Mouse (Mus musculus) limb, embryonic 14.5 days (tissue): ENCODE results near the gene Adora3. TPM values are rescaled to one million over a fixed set of nuclear protein-coding genes. Genes with fewer than 3 reads are reported as not detected.

ENCODE experiments used
- ATAC-seq: fragments of 200-750 bp; cut with Nextera tagmentation; 2 replicates; pipeline ENCODE4 v1.8.0; 2017; ENCODE audit warnings: low read depth, moderate number of reproducible peaks, moderate TSS enrichment; ENCODE audit not compliant: low FRiP score
- DNase-seq: peaks from one replicate; pipeline ENCODE4 v3.0.0-alpha.2; 2015; ENCODE audit warnings: low spot score
- H3K27ac ChIP-seq: fragments of 300-500 bp; sonication (generic); replicated peaks from 2 replicates; pipeline ENCODE4 v1.5.1; 2014; ENCODE audit warnings: low read depth, mild to moderate bottlenecking, low read length, moderate library complexity, mixed read lengths
- H3K27me3 ChIP-seq: fragments of 300-500 bp; sonication (generic); 2 replicates; pipeline ENCODE4 v1.6.1; 2014; ENCODE audit warnings: low read length, mixed read lengths; ENCODE audit not compliant: control insufficient read depth, insufficient read depth
- H3K36me3 ChIP-seq: fragments of 300-500 bp; sonication (generic); 2 replicates; pipeline ENCODE4 v1.6.1; 2014; ENCODE audit warnings: mild to moderate bottlenecking, low read length, moderate library complexity, mixed read lengths; ENCODE audit not compliant: control insufficient read depth, insufficient read depth
- H3K4me1 ChIP-seq: fragments of 300-500 bp; sonication (generic); 2 replicates; pipeline ENCODE4 v1.6.1; 2014; ENCODE audit warnings: antibody characterized with exemption, low read length, mixed read lengths; ENCODE audit not compliant: control insufficient read depth, insufficient read depth
- H3K4me2 ChIP-seq: fragments of 300-500 bp; sonication (generic); replicated peaks from 2 replicates; pipeline ENCODE4 v1.6.1; 2014; ENCODE audit warnings: low read depth, mild to moderate bottlenecking, low read length, moderate library complexity; ENCODE audit not compliant: severe bottlenecking
- H3K4me3 ChIP-seq: fragments of 300-500 bp; sonication (generic); replicated peaks from 2 replicates; pipeline ENCODE4 v1.5.1; 2014; ENCODE audit warnings: low read length
- H3K9ac ChIP-seq: fragments of 300-500 bp; sonication (generic); 2 replicates; pipeline ENCODE4 v1.6.1; 2014; ENCODE audit warnings: mild to moderate bottlenecking, low read depth, low read length, moderate library complexity; ENCODE audit not compliant: severe bottlenecking
- H3K9me3 ChIP-seq: fragments of 300-500 bp; sonication (generic); 2 replicates; pipeline ENCODE4 v1.6.1; 2016; ENCODE audit warnings: low read length; ENCODE audit not compliant: control insufficient read depth
- POLR2A ChIP-seq: fragments of 200-500 bp; IDR thresholded peaks from 2 replicates; pipeline ENCODE4 v1.8.0; 2012; ENCODE audit warnings: inconsistent platforms, mild to moderate bottlenecking, moderate library complexity, borderline replicate concordance; ENCODE audit not compliant: insufficient read depth, insufficient read length; ENCODE audit errors: extremely low read depth
- WGBS: fragments of 180-500 bp; shearing (Covaris S2); extraction: QIAGEN DNeasy Blood & Tissue Kit; methylation state at CpG from one replicate; pipeline ENCODE4 v1.1.7; 2014; 5-methylcytosine and 5-hydroxymethylcytosine counted together
- polyA plus RNA-seq, 2 experiments: library from polyadenylated mRNA; depleted of rRNA in 1 of 2; stranded (reverse) in 1 of 2; unstranded in 1 of 2; fragments of >200 nt; fragmentation: Nextera tagmentation in 1 of 2; extraction: Ambion mirVana in 1 of 2; gene quantifications; 2 replicates each; pipeline versions ENCODE4 v1.2.1 to v1.2.3; 2012 to 2014

Gene Adora3
- polyA plus RNA-seq, 2 experiments, result 2.1 to 2.8 TPM

- DNase-seq, result no peak
- H3K4me2 ChIP-seq, result no peak overlapping the region
- WGBS, result 51% methylated on average over 3 of the region's 3 CpGs
Observed at GRCm38 (mm10) chr3:105891141-105891540, 20.5 kb downstream of the Adora3 start.

GRCm38 (mm10) chr3:105891760-105892571 lies 21.3 kb downstream of the Adora3 start:
- no peak for DNase-seq
- Histone ChIP-seq H3K4me3 (no peak overlapping the region), H3K9ac (no peak overlapping the region), H3K4me1 (peaks cover 32% of the 10 kb centered on the region), H3K27ac (no peak overlapping the region), H3K4me2 (no peak overlapping the region), H3K9me3 (no peaks in the 10 kb centered on the region), H3K27me3 (no peaks in the 10 kb centered on the region), H3K36me3 (no peaks in the 10 kb centered on the region)
- WGBS, result 82% methylated on average over 10 of the region's 10 CpGs
- no peak for TF ChIP-seq POLR2A
- no peak for ATAC-seq

More at GRCm38 (mm10) chr3:105891141-105891540, 20.5 kb downstream of the Adora3 start:
- Histone ChIP-seq H3K9ac (no peak overlapping the region), H3K9me3 (no peaks in the 10 kb centered on the region), H3K4me3 (no peak overlapping the region), H3K36me3 (no peaks in the 10 kb centered on the region), H3K27me3 (no peaks in the 10 kb centered on the region), H3K27ac (no peak overlapping the region), H3K4me1 (peaks cover 32% of the 10 kb centered on the region)
- ATAC-seq, result no peak
- no peak for TF ChIP-seq POLR2A

DNA sequence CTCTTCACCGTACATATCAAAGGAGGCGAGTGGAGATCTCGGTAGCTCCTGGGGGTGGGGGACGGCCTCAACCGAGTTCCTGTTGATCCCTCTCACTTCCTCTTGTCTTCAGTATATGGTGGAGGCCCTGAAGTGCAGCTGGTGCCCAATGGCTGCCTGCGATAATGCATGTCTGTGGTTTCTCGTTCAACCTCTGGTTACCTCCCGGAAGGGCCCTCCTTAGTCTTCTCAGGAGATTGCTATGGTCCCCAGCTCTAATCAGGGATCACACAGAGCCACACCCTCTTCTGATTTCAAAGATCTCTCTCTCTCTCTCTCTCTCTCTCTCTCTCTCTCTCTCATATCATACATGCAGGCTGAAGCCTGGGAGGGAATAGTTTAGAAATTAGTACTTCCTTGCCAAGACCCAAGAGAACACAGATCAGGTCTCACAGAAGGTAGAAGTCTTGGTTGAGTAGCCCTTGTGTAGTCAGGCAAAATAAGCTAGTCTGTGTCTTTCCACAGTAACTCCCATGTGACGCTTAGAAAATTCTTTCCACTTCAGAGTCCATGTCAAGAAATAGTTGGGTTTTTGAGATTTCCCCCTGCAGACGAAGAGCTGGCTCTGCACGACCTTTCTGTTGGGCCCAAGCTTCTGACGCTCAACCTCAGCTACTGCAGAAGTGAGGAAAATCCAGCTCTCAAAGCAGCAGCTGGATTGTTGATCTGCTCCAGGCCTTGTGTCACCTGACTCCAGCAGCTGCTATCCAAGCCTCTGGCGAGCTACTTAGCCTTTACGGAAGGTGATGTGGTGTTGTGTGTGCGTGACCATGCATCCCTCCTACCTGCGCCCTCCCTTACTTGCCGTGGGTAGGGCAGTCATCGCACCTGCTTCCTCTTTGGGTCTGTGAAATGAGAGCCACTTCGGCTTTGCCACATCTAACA lies 22.2 kb downstream of the Adora3 start:
- H3K36me3 ChIP-seq, result no peaks in the 10 kb centered on the region
- DNase-seq (no peak), ATAC-seq (no peak)
- TF ChIP-seq POLR2A, result no peak
- H3K4me1 ChIP-seq, result peaks cover 32% of the 10 kb centered on the region
- 61% methylated on average over 19 of the region's 19 CpGs for WGBS
- H3K9me3 ChIP-seq, result no peaks in the 10 kb centered on the region
- H3K4me2 ChIP-seq, result no peak overlapping the region
- peak overlapping the region; percentile 61 for H3K27ac ChIP-seq
- no peak overlapping the region for H3K9ac ChIP-seq
- no peaks in the 10 kb centered on the region for H3K27me3 ChIP-seq
- H3K4me3 ChIP-seq, result no peak overlapping the region

- DNase-seq, result peak; percentile 37
- Histone ChIP-seq H3K36me3 (no peaks in the 10 kb centered on the region), H3K4me2 (no peak overlapping the region), H3K27ac (0 out of 2 replicates have a peak overlapping the region, but pooled peaks have one; percentile 10), H3K4me1 (peaks cover 35% of the 10 kb centered on the region), H3K9ac (no peak overlapping the region), H3K4me3 (no peak overlapping the region), H3K27me3 (no peaks in the 10 kb centered on the region), H3K9me3 (no peaks in the 10 kb centered on the region)
- 0 out of 2 replicates have a peak, but pooled peaks have one; percentile 21 for ATAC-seq
- 29% methylated on average over 6 of the region's 6 CpGs for WGBS
- TF ChIP-seq POLR2A, result no peak
Observed at GRCm38 (mm10) chr3:105893941-105894391, 23.3 kb downstream of the Adora3 start.
